Mouse (Mus musculus): Measurements from ENCODE around the gene Gchfr. TPM values are rescaled to one million over a fixed set of nuclear protein-coding genes. Genes with fewer than 3 reads are reported as not detected.
A peak's percentile ranks its signal among the peaks of the same experiment; 100 is the strongest.

The Gchfr gene
- not detected for total RNA-seq (2021)
- long read RNA-seq, experiment 1, result 0 reads
- long read RNA-seq, experiment 2, result 0 reads

DNA sequence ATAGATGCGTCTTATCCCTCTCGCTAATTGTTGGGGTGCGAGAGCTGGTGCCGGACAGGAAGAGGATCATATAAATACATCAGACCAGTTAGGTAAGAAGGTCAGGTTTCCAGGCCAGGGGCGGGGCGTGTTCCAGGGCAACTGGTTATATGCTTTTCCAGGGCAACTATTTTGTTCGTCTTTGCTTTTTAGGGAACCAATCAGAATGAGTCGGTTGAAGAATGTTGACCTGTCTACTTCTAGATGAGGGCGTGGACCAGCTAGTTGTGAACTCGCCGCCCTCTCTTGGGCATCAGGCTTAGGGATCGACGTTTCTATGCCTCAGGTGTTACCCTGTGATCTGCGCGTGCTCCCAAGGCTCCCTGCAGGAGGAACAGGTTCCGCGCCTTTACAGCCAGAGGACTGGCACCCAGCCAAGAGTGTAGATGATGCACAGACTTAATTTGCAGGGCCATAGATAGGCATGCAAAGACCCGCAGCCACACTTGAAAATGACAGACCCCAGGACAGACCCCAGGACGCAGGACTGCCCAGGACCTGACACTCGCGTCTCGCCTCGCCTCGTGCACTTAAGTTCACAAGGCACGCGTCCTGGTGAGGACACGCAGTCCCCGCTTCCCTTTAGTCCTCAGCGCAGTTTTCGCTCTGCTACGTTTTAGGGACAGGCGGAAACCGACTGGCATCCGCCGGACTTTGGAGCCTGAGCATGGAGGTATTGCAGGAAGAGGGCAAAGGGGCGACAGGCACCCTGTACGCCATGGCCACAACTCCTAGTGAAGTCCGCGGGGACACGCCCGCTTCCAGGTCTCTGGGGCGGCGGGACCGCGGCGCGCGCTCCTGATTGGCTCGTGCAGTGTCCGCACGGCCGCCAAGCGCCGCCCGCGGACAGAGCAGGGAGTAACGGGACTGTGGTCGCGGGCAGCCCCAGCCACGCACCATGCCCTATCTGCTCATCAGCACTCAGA is at the start of gene Gchfr:
Gchfr (plus strand) TSS at position 873 of the 965 bp plus-strand sequence.
- DNase-seq, result peak; percentile 44 to 46
- intact Hi-C loops (cut with DNase I), result loop anchor here (5.0 kb wide), 1 partner anchor 55 kb away; the partner anchor contains the start of gene Rad51

DNA sequence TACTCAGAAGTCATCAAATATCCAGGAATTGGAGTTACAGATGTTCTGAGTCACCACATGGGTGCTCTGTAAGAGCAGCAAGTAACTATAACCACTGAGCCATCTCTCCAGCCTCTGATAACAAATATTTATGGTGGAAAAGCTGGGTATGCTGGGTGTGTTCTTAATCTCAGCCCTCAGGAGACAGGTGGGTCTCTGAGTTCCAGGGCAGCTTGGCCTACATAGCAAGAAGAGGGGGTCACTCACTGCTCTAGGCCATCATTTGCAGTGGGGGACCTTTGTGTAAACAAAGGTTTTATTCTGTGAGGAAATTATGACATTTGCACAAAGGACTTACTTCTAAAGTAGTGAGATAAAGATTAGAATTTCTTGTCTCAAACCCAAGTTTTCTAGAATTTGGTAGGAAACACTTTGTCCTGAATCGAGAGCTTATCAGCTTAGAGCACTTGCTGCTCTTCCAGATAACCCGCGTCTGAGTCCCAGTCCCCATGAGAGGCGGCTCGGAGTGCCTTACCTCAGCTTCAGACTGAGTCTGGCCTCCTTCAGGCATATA is 31.2 kb upstream of the Gchfr start:
- DNase-seq, result no peak
- intact Hi-C loops (cut with DNase I), result no loop called here

DNA sequence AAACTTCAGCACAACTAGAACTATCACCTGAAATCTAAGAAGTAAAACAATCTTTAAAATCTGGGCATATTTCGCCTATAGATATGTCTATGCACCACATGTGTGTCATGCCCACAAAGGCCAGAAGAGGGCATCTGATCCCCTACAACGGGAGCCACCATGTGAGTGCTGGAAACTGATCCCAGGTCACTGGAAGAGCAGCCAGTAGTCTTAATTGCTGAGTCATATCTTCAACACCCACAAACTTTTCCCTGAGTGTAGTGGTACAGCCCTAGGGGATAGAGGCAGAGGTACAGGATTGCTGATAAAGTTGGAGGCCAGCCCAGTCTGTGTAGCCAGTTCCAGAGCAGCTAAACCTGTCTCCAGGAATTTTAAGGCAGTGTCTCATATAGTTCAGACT is 22.4 kb upstream of the Gchfr start:
- DNase-seq, result no peak
- intact Hi-C loops (cut with DNase I), result no loop called here

DNA sequence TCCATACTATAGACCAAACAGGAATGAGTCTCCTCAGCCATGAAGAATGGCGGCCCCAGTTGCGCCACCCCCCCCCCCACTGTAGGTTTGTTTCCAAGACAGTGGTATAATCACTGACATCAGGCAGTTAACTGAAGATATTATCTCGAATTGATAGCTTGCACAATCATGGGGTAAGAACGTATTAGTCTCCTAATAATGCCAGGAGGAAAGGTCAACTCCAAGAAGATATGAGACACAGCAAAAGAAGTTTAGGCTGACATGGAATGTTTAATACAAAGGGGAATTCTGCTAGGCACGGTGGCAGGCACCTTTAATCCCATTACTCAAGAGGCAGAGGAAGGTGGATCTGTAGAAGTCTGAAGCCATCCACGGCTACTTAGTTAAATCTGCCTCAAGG is 21.1 kb upstream of the Gchfr start:
- DNase-seq, result no peak
- intact Hi-C loops (cut with DNase I), result no loop called here

DNA sequence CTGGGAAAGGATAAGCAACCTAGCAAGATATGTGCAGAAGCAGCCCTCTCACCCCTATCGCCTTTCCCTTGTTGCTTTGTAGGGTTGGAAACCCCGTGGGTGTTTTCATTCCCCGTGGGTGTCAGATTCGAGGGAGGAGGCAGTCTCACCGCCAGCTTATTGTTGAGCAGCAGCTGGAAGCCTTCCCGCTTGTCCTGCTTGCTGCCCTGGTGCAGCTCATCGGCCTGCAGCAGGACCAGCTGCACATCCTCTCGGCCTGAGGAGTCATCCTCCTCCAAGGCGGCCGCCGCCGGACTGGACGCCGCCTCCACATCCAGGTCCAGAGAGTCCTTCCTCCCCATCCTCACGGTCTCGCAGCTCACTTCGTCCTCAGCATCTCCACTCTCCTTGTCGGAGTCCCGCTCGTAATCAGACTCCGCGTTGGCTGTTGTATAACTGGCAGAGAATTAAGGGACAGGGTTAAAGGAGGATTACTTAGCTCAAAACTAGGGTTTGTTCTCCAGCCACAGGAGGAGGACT is 20.4 kb upstream of the Gchfr start:
- intact Hi-C loops (cut with DNase I), result no loop called here
- DNase-seq, result no peak

DNA sequence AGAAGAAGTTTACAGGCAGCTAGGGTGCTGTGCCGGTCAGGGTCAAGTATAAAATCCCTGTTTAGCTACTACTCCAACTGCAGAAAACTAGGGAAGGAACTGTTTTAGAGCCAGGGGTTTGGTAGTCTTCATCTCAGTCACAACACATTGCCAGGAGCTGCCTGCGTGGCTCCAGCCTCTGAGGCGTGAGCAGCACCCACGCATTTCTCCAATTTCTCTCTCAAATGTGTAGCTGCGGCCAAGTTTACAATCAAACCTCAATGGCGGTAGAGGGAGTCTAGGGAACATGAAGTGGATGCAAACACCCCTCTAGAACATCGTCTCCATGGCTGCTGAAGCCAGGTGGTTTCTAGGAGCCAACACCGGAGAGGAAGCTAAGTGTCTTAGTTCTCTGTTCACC is 19.8 kb upstream of the Gchfr start:
- no peak for DNase-seq
- intact Hi-C loops (cut with DNase I), result no loop called here

DNA sequence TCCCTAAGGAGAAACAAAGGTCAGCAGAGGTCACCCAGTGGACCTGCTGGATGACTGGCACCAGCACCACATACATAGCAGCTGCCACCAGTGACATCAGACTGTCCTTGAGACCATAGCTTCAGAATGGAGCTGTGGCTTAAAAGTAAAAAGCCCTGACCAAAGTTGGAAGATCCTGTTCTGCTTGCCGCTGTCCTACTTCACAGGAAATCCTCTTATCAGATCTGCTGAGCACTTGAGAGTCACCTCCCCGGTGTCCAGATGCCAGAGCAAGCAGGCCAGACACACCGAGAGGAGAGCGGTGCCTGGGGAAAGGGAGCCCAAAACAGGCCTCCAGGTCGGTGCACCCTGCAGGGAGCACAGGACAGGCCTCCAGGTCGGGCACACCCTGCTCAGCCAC is 15.3 kb upstream of the Gchfr start:
- intact Hi-C loops (cut with DNase I), result no loop called here
- no peak for DNase-seq

DNA sequence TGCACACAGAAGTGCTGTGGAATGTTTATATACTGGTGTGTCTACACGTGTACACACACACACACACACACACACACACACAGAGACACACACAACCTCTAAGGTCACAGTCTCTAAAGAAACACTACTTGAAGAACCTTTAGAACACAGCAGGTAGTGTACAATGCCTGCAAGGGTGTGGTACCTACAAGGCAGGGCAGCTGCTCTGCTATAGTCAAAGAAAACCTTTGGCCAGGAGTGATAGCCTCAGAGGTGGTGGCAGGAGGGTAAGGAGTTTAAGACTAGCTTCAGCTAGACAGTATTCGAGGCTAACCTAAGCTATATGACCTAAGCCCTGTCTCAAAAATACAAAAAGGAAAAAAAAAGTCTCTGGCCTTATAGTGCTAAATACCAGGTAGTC is 12.9 kb upstream of the Gchfr start:
- intact Hi-C loops (cut with DNase I), result loop anchor here (5.0 kb wide), 1 partner anchor 38 kb away; no protein-coding TSS in a partner anchor
- no peak for DNase-seq

DNA sequence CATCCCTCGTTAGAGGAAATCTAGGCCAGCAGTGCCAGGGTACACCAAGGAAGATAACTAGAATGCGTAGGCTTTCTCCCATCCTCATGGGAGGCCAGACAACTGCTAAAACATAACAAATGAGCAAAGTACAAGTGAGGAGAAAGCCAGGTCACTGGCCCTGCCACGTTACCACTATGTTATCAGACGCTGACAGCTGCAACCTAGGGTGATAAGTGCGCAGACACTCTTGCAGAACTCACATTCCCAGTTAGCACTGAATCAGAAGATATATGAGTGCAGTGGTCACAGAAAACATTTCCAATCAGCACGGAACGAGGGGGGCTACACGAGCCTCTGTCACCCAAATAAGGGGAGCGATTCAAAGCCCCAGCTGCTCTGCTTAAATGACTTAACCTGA is 12.2 kb upstream of the Gchfr start:
- intact Hi-C loops (cut with DNase I), result loop anchor here (5.0 kb wide), 1 partner anchor 37 kb away; no protein-coding TSS in a partner anchor

DNA sequence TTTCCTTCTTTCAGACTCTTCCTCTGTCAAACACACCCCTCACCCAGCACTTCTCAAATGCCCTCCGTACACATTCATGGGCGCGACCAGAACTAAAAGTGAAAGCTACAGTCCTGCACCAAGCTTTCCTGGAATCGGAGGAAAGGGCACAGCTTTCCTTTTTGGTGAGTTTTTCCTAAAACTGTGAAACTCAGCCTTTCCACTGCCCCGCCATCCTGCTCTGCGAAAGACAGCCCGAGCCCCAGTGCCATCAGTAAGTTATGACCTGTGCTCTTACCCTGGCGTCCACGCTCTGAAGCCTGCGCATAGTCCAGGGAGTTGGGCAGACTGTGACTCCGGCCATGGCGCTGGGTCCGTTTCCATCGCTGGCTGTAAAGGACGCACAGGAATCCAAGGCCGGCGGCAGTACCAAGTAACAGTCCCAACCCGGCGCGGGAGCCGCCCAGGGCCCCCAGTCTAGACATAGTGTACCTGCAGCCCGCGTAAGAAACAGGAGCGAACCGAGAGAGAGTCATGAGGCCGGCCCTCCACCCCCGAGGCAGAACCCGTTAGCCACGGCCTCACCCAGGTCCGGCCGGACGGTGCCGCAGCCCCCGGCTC is 11.4 kb upstream of the Gchfr start:
- no peak for DNase-seq
- intact Hi-C loops (cut with DNase I), result loop anchor here (5.0 kb wide), 1 partner anchor 36 kb away; no protein-coding TSS in a partner anchor

More for the DNA sequence above, 12.2 kb upstream of the Gchfr start:
- no peak for DNase-seq

DNA sequence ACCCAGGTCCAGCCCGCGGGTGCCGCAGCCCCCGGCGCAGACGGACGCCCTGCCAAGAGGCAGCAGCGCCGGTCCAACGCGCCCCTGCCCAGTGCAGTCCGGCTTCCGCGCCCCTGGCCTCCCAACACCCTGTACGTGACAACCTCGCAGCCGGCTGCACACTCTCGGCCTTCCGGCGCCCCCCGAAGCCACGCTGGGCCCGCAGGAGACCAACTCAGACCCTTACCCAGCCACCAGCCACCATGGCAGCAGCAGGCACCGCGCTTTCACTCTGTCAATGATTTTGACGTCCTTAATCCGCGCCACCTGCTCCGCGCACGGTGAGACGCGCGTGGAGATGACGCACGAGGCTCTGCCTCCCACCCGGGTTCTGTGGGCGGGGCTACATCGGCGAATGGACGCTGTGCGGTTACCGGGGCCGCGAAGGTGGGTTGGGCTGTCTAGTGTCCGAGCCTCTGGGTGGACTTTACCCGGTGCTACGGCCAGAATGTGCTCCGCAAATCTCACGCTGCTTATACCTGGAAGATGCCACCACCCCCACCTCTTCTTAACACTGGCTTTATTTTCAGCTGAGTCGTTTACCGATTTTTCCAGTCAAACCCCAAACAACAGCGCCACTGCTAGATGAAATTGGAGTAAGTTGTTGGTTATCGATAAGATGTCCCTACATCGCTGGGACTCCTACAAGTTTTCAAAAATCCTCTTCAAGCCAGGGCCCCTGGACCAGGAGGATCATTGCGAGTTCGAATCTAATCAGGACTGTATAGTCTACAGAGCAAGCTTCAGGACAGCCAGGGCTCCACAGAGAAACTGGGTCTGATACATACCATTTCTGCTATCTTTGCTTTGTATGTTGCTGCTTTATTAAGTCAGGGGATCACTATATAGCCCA is 10.6 kb upstream of the Gchfr start, which contains the start of gene Rmdn3:
Rmdn3 (minus strand) TSS at position 354 of the 892 bp plus-strand sequence.
- peak; percentile 87 to 88 for DNase-seq
- intact Hi-C loops (cut with DNase I), result loop anchor here (5.0 kb wide), 1 partner anchor 35 kb away; no protein-coding TSS in a partner anchor

DNA sequence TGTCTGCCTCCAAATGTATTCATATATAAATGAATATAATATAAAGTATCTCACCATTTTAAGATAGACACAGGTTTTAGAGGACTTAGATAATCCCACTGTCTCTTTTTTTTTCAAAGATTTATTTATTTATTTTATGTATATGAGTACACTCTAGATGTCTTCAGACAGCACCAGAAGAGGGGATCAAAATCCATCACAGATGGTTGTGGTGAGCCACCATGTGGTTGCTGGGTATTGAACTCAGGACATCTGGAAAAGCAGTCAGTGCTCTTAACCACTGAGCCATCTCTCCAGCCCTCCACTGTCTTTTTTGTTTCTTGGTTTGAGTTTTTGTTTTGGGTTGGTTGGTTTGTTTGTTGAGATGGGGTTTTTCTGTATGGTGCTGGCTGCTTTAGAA is 9.7 kb upstream of the Gchfr start:
- intact Hi-C loops (cut with DNase I), result loop anchor here (5.0 kb wide), 1 partner anchor 34 kb away; no protein-coding TSS in a partner anchor
- DNase-seq, result no peak

DNA sequence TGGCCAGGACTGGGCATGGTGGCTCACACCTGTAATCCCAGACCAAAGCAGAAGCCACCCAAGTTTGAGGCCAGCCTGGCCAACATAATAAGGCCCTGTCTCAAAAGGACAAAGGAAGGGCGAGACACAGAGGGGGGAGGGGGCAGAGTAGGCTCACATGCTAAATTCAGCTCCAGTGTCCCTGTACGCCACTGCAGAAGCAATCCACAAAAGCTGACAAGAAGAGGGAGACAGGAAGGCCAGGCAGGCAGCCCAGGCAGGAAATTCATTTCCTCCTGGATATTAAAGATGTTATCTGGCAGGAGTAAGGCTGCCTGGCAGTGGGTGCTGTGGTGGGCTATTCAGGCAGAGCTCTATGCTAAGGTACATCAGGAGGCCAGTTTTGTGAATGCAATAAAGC is 6.3 kb upstream of the Gchfr start:
- DNase-seq, result no peak
- intact Hi-C loops (cut with DNase I), result no loop called here

DNA sequence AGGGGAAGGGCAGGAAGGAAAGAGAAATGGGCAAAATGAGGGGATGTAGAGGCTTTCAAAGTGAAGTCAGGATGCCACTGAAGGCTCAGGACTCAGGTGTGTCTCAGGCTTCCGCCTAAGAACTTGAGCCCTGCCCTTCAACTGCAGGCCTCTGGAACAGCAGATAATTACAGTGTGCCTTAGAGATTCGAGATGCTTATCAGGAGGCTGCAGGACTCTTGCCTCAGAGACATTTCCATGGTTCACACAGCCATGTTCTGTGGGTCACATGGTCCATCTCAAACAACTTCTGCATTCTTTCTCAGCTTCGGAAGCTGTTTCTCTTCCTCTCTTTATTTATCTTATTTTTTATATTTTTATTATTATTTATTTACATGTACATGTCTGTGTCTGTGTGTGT is 4.4 kb upstream of the Gchfr start:
- intact Hi-C loops (cut with DNase I), result no loop called here
- DNase-seq, result no peak

DNA sequence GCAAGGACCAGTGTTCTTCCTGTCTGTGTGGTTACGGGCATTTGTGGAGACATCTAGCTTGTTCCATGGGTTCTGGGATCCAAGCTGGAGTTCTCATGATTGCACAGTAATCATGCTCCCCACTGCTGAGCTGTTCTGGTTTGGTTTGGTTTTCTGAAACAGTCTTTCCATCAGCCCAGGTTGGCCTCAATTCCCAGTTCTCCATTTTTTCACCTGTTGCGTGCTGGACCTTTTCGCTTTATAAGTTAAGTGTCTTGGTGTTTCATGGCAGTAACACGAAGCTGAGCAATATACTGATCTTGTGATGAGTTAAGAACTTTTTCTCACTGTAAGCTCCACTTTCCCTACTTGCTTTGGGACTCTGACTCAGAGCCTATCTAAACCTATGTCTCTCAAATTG is 3.6 kb upstream of the Gchfr start:
- intact Hi-C loops (cut with DNase I), result no loop called here

DNA sequence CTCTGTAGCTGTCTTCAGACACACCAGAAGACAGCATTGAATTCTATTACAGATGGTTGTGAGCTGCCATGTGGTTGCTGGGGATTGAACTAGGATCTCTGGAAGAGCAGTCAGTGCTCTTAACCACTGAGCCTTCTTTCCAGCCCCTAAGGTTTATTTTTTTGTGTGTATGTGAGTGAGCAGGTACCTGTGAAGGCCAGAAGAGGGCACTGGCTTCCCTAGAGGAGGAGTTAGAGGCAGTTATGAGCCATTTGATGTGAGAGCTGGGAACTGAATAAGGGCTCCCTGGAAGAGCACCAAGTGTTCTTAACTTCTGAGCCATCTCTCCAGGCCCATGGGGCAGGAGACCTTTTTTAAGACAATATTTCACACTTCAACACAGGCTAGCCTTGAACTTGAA is 2.2 kb upstream of the Gchfr start:
- intact Hi-C loops (cut with DNase I), result loop anchor here (5.0 kb wide), 1 partner anchor 53 kb away; the partner anchor contains the start of gene Rad51
- DNase-seq, result no peak

More for the DNA sequence above, 3.6 kb upstream of the Gchfr start:
- no peak for DNase-seq

DNA sequence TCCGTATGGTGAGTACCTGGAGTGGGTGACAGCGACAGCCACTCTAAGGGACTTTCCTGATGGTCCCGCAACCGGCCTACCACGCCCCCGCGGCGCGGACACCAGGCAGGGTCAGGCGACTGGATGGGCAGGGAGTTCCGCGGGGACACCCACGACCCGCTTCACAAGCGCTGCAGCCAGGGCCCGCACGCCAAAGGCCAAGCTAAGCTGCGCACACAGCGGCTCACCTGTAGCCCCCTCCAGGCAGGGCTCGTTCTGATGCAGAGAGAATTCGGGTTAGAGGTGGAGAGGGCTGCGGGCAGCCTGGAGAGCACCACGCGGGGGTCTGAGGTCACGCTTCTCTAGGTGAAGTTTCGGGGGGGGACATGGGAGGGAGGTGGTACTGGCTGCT is 288 bp downstream of the Gchfr start:
- no peak for DNase-seq
- intact Hi-C loops (cut with DNase I), result loop anchor here (5.0 kb wide), 1 partner anchor 56 kb away; the partner anchor contains the start of gene Rad51

DNA sequence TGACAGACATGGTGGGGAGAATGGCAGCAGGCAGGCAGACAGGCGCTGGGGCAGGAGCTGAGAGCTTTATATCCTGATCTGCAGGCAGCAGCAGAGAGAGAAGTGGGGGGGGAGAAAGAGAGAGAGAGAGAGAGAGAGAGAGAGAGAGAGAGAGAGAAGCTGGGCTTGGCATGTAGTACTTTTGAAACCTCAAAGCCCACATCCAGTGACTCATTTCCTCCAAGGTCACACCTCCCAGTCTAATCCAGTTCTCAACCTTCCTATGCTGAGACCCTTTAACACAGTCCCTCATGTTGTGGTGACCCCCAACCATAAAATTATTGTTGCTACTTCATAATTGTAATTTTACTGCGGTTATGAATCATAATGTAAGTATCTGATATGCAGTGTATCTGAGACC is 2.7 kb downstream of the Gchfr start:
- intact Hi-C loops (cut with DNase I), result no loop called here
- DNase-seq, result no peak

DNA sequence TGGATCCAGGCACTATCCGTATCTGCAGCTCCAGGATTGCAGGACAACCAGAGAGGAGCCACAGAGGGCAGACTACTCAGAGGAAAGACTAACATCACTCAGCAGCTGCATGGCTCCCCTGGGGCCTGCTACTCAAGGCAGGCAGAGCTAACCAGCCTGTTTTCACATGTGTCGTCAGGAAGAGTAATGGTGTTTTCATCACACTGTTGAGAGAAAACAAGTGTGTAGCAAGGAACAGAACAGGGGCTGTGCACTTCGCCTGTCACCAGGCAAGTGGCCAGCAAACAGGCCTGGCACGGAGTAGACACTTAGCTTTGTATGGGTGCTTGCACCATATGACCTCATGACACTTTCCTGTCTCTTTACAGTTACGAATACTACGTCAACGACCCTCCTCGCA is 4.0 kb downstream of the Gchfr start:
- DNase-seq, result no peak
- intact Hi-C loops (cut with DNase I), result no loop called here

DNA sequence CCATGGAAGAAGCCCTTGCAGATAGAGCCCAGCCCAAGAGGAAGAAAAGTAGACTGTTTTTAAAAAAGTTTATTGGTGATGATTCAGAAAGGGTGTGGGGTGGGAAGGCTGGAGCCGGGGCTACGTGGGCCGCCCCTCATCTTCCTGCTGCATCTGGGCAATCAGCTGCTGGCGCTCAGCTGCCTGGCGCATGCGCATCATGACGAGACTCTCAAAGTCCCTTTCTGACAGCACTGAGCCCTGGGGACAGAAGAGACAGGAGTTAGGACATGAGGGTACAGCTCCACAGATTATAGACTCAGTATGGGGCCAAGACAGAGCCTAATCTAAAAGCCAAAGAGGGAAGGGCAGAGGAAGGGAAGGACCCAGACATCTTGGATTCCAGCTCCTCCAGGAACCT is 4.9 kb downstream of the Gchfr start:
- no peak for DNase-seq
- intact Hi-C loops (cut with DNase I), result no loop called here

Data from gastrocnemius, postnatal 36 days (tissue).